Mouse (Mus musculus) left cerebral cortex, adult 8-10 months (tissue): ENCODE results near the gene Map2k5. TPM values are rescaled to one million over a fixed set of nuclear protein-coding genes. Genes with fewer than 3 reads are reported as not detected.

Experiments
- DNase-seq, 2 experiments: peaks; one replicate each; pipeline ENCODE4 v3.0.0; 2022; ENCODE audit warnings: low spot score in 2 of 2
- total RNA-seq, 4 experiments: library from RNA; stranded (reverse); gene quantifications; 2 replicates each; pipeline ENCODE4 v1.2.4; 2022

Gene Map2k5
- total RNA-seq, 4 experiments from 2014 or later = 33.9 to 36.7 (median 35.6) TPM

DNA sequence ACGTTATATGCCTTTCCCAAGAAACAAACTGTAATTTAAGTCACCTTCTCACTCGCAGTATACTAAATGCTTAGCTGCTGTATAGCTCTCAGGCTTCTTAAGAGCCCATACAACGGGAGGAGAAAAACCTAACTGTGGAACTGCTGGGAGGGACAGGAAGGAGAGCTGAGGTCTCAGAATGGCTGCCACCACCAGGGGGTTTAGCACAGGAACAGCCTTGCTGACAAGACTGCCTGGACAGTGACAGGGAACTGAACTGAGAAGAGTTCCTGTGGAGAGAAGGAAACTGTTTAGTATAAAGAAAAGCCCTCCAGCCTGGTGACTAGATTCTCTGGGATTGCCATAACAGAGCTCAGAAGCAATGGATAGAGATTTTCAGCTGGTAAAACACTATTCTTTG lies 35.9 kb downstream of the Map2k5 start:
- no peak for DNase-seq

DNA sequence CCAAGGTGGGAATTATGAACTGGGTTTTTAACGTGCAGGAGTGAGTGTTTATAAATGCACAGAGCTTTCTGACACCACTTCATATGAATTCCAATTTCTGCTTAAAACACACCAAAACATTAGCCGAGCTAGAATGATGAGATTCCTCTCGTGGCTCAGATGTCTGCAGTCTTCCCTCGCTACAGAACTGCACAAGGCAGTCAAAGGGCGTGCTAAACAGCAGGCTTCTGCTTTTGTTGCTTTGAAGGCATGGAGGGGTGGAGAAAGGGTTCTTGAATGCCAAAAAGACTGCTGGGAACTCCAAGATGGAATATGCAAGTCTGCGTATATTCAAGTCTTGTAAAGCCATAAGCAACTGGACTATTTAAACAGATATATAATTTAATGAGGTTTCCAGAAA lies 38.4 kb downstream of the Map2k5 start:
- DNase-seq = no peak

DNA sequence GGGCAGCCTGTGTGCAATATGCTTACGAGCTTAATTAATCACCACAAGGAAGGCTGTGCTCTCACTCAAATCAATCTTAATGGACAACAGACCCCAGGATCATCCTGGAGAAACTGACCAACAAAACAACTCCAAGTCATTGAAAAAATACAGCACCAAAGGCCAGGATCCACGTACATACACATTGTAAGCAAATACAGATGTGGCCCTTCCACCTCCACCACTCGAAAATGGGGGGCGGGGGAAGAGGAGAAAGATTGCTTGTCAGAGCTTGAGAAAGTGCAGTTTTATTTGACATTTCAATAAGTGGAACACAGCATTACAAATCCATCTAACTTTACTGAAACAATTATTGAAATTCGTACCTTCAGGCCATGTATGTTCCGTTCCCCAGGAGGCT lies 39.0 kb downstream of the Map2k5 start:
- DNase-seq = no peak

GRCm38 (mm10) chr9:63335816-63336215 lies 41.9 kb downstream of the Map2k5 start:
- no peak for DNase-seq

DNA sequence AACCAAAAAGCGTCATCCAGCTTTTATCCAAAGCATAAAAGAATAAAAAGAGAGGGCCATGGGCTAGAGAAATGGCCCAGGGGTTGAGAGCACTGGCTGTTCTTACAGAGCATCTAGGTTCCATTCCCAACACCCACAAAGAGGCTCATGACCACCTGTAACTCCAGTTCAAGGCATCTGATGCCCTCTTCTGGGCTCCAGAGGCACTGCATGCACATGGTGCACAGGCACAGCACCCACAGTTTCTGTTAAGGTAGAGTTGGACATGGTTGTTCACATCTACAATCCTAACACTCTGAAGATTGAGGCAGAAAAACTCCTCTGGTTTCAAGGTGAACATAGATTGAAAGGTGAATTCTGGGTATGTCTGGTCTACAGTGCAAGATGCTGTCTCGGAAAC lies 44.6 kb downstream of the Map2k5 start:
- DNase-seq = no peak

DNA sequence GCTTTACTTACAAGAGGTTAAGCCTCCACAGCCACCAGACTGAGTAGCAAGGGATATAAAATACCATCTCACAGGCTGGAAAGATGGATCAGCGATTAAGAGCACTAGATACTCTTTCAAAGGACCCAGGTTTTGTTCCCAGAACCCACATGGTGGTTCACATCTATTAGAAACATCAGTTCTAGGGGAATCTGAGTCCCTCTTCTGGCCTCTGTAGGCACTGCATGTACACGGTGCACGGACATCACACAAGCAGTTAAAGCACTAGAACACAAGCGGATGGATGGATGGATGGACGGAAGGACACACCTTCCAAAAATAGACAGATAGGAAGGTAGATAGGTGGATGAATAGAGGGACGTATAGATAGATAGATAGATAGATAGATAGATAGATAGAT lies 46.5 kb downstream of the Map2k5 start:
- DNase-seq = no peak

DNA sequence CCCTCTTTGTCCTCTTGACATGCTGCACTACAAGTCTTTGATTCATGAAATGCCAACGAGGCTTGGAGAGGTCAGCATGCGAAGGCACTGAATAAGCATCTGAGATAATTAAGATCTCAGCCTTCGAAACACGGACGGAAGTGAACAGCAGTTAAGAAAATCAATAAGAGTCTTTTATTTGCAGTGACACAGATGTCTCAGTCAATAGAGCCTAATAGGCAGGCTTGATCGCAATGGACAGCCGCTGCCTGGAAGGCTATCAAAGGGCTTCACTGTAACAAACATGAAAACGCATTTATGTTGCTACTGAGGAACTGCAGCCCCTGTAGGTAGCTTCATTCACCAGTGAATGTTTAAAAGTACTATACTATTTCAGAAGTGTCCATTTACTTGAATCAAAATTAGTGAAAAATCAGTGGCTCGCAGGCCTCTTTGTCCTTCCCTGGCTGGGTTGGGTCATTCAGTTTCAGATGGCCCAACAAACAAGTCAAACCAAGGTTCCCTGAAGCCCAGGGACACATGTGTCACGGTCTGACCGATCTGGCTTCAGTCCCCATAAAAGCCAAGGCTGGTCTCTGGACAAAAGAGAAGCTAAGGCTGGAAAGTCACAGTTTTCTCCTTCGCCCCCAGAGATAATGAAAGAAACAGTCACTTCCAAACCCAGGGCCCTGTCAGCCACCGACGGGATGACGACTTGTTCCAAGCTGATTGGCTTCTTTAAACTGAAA lies 48.6 kb downstream of the Map2k5 start:
- no peak for DNase-seq

DNA sequence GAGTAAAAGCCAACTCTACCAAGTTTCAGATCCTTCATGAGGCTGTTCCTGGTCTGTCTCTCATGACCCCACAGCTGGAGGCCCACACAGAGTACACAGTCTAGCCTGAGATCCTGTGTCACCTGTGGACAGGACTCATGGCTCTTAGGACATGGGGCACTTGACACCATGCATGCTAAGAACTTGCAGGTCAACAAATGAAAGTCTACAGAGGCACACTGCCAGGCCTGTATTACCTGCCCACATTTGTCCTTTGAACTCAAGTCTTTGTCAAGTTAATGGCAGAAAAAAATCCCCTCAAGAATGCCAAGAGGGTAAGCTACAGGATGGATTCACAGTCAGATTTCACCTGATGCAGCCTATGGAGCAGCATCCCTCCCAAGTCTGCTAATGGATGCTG lies 62.5 kb downstream of the Map2k5 start:
- DNase-seq = no peak

- no peak for DNase-seq
Measured at GRCm38 (mm10) chr9:63314126-63314525, 63.6 kb downstream of the Map2k5 start.

- DNase-seq = no peak
Measured at GRCm38 (mm10) chr9:63309956-63310355, 67.7 kb downstream of the Map2k5 start.

DNA sequence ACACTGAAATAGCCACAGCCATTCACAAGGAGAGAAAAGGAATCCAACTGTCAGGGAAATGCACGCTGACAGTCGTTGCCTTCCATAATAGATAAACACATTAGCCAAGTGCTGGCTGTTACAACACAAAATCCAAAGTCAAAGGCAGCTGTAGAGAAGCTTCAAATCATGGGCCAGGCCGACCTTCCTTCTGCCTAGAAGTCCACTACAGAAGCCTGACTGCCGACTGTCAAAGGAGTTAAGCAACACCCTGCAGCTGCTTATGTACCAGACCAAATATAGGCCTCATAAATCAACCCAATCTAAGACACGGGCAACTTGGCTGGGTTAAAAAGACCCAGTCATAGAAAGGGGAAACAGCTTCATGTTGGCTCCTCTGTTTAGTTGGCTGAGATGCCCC lies 68.7 kb downstream of the Map2k5 start:
- DNase-seq = no peak

- DNase-seq = no peak
Measured at GRCm38 (mm10) chr9:63308441-63308840, 69.3 kb downstream of the Map2k5 start.

DNA sequence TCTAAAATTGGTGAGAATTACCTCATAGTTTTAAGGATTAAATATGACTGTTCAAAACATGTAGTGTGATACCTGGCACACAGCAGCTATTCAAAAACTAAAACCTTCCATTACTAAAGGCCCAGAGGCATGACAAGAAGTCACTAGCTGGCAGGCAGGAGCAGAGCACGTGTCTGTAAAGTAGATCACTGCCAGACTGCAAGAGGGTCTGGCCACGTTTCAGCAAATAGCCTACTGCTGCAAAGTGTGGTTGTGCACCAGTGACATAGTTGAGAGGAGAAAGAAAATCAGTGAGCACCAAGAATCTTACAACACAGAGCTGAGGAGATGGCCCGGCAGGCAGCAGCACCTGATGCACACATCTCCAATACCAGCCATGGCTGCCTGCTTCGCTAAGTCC lies 75.2 kb downstream of the Map2k5 start:
- no peak for DNase-seq

DNA sequence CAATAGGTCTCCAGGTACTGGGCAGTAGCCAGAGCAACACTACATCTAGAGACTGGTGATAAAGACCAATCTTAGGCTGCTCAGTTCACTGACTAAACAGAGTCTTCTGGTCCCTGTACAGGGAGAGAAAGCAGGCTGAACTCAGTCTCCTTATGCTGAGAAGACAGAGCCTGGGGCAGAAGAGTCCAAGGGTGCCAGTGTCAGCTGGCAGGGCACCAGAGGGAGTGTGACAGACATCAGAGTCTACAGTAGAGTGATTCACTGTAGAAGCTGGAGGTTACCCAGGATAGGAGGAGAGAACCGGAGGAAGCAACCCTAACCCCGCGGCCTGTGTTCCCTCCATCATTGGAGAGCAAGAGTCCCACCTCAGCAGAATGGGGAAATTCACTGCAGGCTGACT lies 79.0 kb downstream of the Map2k5 start:
- DNase-seq = no peak

GRCm38 (mm10) chr9:63295551-63295958 lies 82.1 kb downstream of the Map2k5 start:
- DNase-seq = peak; percentile 18 to 28

- no peak for DNase-seq
Measured at GRCm38 (mm10) chr9:63294846-63295245, 82.9 kb downstream of the Map2k5 start.

DNA sequence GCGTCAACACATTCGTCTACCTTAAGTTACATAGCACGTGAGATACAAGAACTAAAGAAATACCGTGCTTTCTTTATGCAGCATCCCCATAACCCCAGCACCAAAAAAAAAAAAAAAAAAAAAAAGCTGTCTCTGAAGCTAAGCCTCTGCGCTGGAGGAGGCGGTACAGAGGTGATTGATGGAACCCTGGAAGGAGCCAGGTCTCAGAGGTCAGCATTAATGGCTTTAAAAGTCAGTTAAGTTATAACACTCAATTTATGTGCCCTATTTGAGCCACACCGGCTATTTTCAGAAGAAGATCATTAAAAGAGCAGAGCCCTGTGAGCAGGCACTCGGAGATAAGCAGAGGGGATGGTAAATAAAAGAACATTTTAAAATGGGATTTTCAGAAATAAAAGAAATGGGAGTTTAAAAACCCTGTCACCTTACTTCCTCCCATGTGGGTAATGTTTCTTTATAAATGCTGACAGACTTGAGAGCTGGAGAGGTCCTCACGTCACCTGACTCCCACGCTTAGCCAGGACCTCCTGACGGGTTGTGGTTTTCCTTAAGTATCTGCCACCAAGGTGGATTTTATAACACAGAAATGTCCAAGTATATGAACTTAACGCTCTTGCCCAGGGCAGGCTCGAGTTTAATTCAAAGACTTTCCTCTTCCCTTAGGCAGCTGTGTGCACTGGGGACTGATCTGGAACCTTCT lies 83.8 kb downstream of the Map2k5 start:
- no peak for DNase-seq

- DNase-seq = no peak
Measured at GRCm38 (mm10) chr9:63288676-63289075, 89.0 kb downstream of the Map2k5 start.

GRCm38 (mm10) chr9:63284392-63284791 lies 93.3 kb downstream of the Map2k5 start:
- no peak for DNase-seq

GRCm38 (mm10) chr9:63281996-63282395 lies 95.7 kb downstream of the Map2k5 start:
- DNase-seq = no peak

DNA sequence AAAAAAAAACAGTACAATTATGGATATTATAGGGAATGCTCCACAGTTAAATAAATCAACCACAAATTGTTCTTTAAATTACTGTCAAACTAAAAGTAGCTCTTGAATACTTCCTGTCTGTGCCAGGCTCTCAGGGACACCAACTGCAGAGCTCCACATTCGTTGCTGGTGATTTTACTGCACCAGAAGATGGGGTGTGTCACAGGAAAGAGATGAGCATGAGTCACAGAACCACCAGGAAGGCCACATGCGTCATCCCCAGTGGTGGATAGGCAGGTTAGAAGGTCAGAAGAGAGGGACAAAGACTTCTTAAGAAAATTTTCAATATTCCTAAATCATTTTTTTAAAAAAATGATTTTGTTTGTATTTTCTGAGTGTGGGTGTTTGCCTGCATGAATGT lies 96.6 kb downstream of the Map2k5 start:
- no peak for DNase-seq

GRCm38 (mm10) chr9:63273781-63274180 lies 103.9 kb downstream of the Map2k5 start:
- DNase-seq = no peak

DNA sequence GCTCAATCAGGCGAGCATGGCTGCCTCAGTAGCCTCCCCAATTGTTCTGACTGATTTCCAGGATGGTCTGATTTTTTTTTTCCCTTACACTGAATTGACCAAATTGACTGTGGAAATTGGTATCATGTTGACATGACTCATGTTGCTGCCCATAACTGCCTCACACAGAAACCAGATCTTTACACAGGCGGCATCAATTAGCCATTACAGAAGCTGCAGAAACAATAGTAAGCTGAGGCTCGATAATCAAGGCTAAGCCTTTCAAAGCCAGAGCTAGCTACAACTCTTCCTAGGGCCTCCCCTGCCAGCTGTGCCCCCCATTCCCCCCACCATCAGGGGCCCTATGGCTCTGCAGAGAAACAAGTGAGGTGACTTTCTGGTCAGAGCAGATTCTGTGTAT lies 107.9 kb downstream of the Map2k5 start:
- no peak for DNase-seq
